Mouse (Mus musculus): ENCODE measurements around the gene Tmem199. TPM values are rescaled to one million over a fixed set of nuclear protein-coding genes. Genes with fewer than 3 reads are reported as not detected.

The Tmem199 gene
- total RNA-seq, 2 experiments from 2014 or later: 37.1 to 44.2 TPM

Other genes with a start within 250 kb of the Tmem199 start
- gene BC030499, start 221.3 kb downstream of the Tmem199 start, total RNA-seq (2021): 1 to 10 TPM; 6.4 to 9.3 TPM
- gene Spag5, start 210.6 kb downstream of the Tmem199 start, total RNA-seq (2021): 1 to 10 TPM; 5.0 to 8.4 TPM
- 100 to 1,000 TPM; 532 to 560 TPM for gene Aldoc, start 189.2 kb downstream of the Tmem199 start, total RNA-seq (2021)
- gene Pigs, start 183.8 kb downstream of the Tmem199 start, total RNA-seq (2021): 10 to 100 TPM; 81.1 to 81.3 TPM
- 10 to 100 TPM; 28.2 to 30.6 TPM for gene Unc119, start 168.7 kb downstream of the Tmem199 start, total RNA-seq (2021)
- not detected for gene Foxn1, start 125.6 kb downstream of the Tmem199 start, total RNA-seq (2021)
- not detected for gene Slc13a2, start 90.0 kb downstream of the Tmem199 start, total RNA-seq (2021)
- gene Slc46a1, start 46.5 kb downstream of the Tmem199 start, total RNA-seq (2021): 10 to 100 TPM; 10.2 to 10.5 TPM
- 10 to 100 TPM; 43.5 to 44.2 TPM for gene Sarm1, start 14.4 kb downstream of the Tmem199 start, total RNA-seq (2021)
- 100 to 1,000 TPM in 1 of 2 experiments, 10 to 100 TPM in 1; 90.5 to 105 TPM for gene Vtn, start 13.1 kb downstream of the Tmem199 start, total RNA-seq (2021)
- gene Sebox, start 8.7 kb downstream of the Tmem199 start, total RNA-seq (2021): 1 to 10 TPM; 1.2 to 1.3 TPM
- 100 to 1,000 TPM; 115 to 119 TPM for gene Poldip2, start within 50 bp of the Tmem199 start, total RNA-seq (2021)
- 10 to 100 TPM; 42.8 to 46.0 TPM for gene Tnfaip1, start 24.2 kb upstream of the Tmem199 start, total RNA-seq (2021)
- 10 to 100 TPM; 83.0 to 87.6 TPM for gene Ift20, start 24.2 kb upstream of the Tmem199 start, total RNA-seq (2021)
- gene Tmem97, start 38.6 kb upstream of the Tmem199 start, total RNA-seq (2021): 10 to 100 TPM; 22.2 to 24.0 TPM
- gene Nlk, start 185.2 kb upstream of the Tmem199 start, total RNA-seq (2021): 10 to 100 TPM; 80.9 to 91.1 TPM
- gene Ccnq, start 239.6 kb upstream of the Tmem199 start, total RNA-seq (2021): 10 to 100 TPM; 18.2 to 20.0 TPM